Mouse (Mus musculus): ENCODE results near the gene Prkce.

- TF ChIP-seq POLR2A (IDR thresholded peaks at IDR 0.05; ENCODE audit: low read depth, low read length) (no peak), CTCF (IDR thresholded peaks at IDR 0.05; ENCODE audit: extremely low read depth, insufficient read length, insufficient replicate concordance, low read depth, low read length) (no peak)
Observed at GRCm38 (mm10) chr17:86595526-86595925, 427.9 kb downstream of the Prkce start.

Data from small intestine, adult 2 months (tissue).